Mouse (Mus musculus) olfactory bulb, adult 2 months (tissue): ENCODE results near the gene Rnf114.

Experiments
- CTCF ChIP-seq: fragments of 200-500 bp; IDR thresholded peaks from 2 replicates; pipeline ENCODE4 v1.5.1; 2012; ENCODE audit warnings: low read depth, mild to moderate bottlenecking, low read length, moderate library complexity; ENCODE audit not compliant: insufficient read depth
- POLR2A ChIP-seq: fragments of 200-500 bp; IDR thresholded peaks from 2 replicates; pipeline ENCODE4 v1.6.1; 2012; ENCODE audit warnings: mild to moderate bottlenecking, low read depth, low read length, moderate library complexity; ENCODE audit not compliant: insufficient read depth

- no peak for TF ChIP-seq POLR2A
- no peak for TF ChIP-seq CTCF
These were observed 69.7 kb downstream of the Rnf114 start for GRCm38 (mm10) chr2:167562101-167562500.
